Mouse (Mus musculus) spleen, adult 2 months (tissue): ENCODE measurements around the gene Sfi1.
"Not testable (repeated sequence)": the region's sequence is repeated elsewhere in the genome, so short reads cannot be mapped to it uniquely, and the experiment has no call there.

ENCODE experiments used
- CTCF ChIP-seq: fragments of 200-500 bp; IDR thresholded peaks from 2 replicates; pipeline ENCODE4 v1.5.1; 2011; ENCODE audit warnings: mild to moderate bottlenecking, inconsistent platforms; ENCODE audit not compliant: insufficient read depth, insufficient read length, insufficient replicate concordance; ENCODE audit errors: extremely low read depth
- POLR2A ChIP-seq: fragments of 200-500 bp; IDR thresholded peaks from 2 replicates; pipeline ENCODE4 v1.6.1; 2011; ENCODE audit warnings: low read depth, low read length, inconsistent platforms

DNA sequence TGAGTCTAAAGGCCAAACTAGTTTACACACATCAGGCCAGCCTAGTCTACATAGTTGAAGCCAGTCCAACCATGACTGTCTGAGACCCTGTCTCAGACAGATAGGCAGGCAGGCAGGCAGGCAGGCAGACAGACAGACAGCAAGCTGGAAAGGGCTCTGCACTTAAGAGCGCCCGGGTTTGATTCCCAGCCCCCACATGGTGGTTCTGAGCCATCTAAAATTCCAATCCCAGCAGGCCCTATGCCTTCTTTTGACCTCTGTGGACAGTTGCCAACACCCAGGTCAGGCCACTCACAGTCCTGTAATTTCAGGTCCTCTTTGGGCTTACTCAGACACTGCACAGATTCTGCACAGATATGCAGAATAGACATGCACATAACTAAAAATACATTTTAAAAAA is 46.5 kb downstream of the Sfi1 start:
- TF ChIP-seq CTCF, POLR2A: not testable (repeated sequence)
